Mouse (Mus musculus): ENCODE data around the gene Ptx3.

DNA sequence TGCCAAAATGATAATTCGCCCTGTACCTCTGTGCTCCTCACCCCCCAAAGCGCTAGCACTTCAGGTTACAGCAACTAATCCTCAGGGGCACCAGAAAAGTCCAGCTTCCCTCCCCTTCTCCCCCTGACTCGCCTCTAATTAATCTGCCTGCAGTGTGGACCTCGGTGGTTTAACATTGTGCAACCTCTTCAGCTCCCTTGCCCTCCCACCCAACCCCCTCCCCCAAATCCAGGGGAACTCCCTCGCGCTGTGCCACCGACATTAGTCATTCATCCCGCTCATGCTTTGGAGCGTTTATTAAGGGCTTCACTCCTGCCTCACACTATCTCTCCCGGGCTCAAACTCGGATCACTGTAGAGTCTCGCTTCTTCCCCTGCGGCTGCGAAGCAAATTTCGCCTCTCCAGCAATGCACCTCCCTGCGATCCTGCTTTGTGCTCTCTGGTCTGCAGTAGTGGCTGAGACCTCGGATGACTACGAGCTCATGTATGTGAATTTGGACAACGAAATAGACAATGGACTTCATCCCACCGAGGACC, at the start of gene Ptx3:
- TF ChIP-seq GATA1 (IDR thresholded peaks at IDR 0.05; ENCODE audit: borderline replicate concordance, low read length), result no peak
- no peak for TF ChIP-seq FLI1 (IDR thresholded peaks at IDR 0.05; ENCODE audit: low read length)
